Mouse (Mus musculus): Measurements from ENCODE around the gene Zzef1. TPM values are rescaled to one million over a fixed set of nuclear protein-coding genes. Genes with fewer than 3 reads are reported as not detected.
A peak's percentile ranks its signal among the peaks of the same experiment; 100 is the strongest.
"Not testable (repeated sequence)": the region's sequence is repeated elsewhere in the genome, so short reads cannot be mapped to it uniquely, and the experiment has no call there.

Zzef1 gene
- polyA plus RNA-seq, 1 experiment from 2014 or later: 18.0 TPM

GRCm38 (mm10) chr11:72770816-72771215 is 25.2 kb upstream of the Zzef1 start:
- Histone ChIP-seq H3K4me2 (ENCODE audit: low read length) (no peak overlapping the region), H3K9me3 (ENCODE audit: control insufficient read depth, low read length) (no peaks in the 10 kb centered on the region), H3K27me3 (ENCODE audit: control insufficient read depth, insufficient read depth, low read length) (no peaks in the 10 kb centered on the region), H3K4me3 (replicated peaks; ENCODE audit: low read depth, low read length) (no peak overlapping the region), H3K4me1 (ENCODE audit: control insufficient read depth, insufficient read depth, low read length) (no peaks in the 10 kb centered on the region), H3K27ac (replicated peaks; ENCODE audit: low read depth, low read length) (no peak overlapping the region), H3K9ac (replicated peaks; ENCODE audit: low read length) (no peak overlapping the region), H3K36me3 (ENCODE audit: control insufficient read depth, insufficient read depth, low read length) (peaks cover 32% of the 10 kb centered on the region)
- ATAC-seq (ENCODE audit: low FRiP score, low TSS enrichment): no peak
- DNase-seq: no peak
- WGBS: 85% methylated on average over 5 of the region's 5 CpGs

DNA sequence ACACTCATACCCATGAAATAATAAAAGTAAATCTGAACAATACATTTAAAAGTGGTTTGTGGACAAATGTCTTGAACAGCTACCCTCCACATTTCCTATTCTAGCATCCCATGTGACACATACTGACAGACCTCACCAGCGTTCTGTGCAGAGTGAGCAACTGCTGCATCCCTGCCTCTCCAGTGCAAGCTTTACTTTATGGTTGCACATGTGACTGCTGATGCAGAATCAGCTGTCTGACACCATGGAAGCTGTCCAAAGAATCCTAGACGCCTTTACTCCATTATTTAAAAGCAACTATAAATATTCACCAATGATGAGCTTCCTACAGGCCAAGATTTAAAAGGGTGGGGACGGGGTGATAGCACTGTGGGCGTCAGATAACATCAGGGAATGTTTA is 24.6 kb upstream of the Zzef1 start:
- no peak overlapping the region for H3K4me3 ChIP-seq (replicated peaks; ENCODE audit: low read depth, low read length)
- no peak overlapping the region for H3K4me2 ChIP-seq (ENCODE audit: low read length)
- 84% methylated on average over 4 of the region's 4 CpGs for WGBS
- no peak overlapping the region for H3K9ac ChIP-seq (replicated peaks; ENCODE audit: low read length)
- H3K36me3 ChIP-seq (ENCODE audit: control insufficient read depth, insufficient read depth, low read length): peaks cover 32% of the 10 kb centered on the region
- ATAC-seq (ENCODE audit: low FRiP score, low TSS enrichment): no peak
- no peak for DNase-seq
- H3K27ac ChIP-seq (replicated peaks; ENCODE audit: low read depth, low read length): no peak overlapping the region
- H3K4me1 ChIP-seq (ENCODE audit: control insufficient read depth, insufficient read depth, low read length): no peaks in the 10 kb centered on the region
- no peaks in the 10 kb centered on the region for H3K27me3 ChIP-seq (ENCODE audit: control insufficient read depth, insufficient read depth, low read length)
- no peaks in the 10 kb centered on the region for H3K9me3 ChIP-seq (ENCODE audit: control insufficient read depth, low read length)

DNA sequence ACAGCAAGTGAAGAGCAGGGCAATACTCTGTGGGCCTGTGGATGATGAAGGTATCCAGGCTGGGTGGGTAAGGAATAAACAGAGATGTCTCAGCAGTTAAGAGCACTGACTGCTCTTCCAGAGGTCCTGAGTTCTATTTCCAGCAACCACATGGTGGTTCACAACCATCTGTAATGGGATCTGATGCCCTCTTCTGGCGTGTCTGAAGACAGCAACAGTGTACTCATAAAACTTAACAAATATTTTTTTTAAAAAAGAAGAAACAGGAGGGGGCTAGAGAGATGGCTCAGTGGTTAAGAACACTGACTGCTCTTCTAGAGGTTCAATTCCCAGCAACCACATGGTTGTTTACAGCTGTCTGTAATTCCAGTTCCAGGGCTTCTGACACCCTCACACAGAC is 23.4 kb upstream of the Zzef1 start:
- not testable (repeated sequence) for H3K9ac ChIP-seq (replicated peaks; ENCODE audit: low read length); H3K27ac ChIP-seq (replicated peaks; ENCODE audit: low read depth, low read length); H3K27me3 ChIP-seq (ENCODE audit: control insufficient read depth, insufficient read depth, low read length); H3K9me3 ChIP-seq (ENCODE audit: control insufficient read depth, low read length); DNase-seq; H3K4me3 ChIP-seq (replicated peaks; ENCODE audit: low read depth, low read length); H3K4me1 ChIP-seq (ENCODE audit: control insufficient read depth, insufficient read depth, low read length); H3K4me2 ChIP-seq (ENCODE audit: low read length); ATAC-seq (ENCODE audit: low FRiP score, low TSS enrichment)
- WGBS: 32% methylated on average over 1 of the region's 1 CpGs
- peaks cover 25% of the 10 kb centered on the region for H3K36me3 ChIP-seq (ENCODE audit: control insufficient read depth, insufficient read depth, low read length)

GRCm38 (mm10) chr11:72778957-72779356 is 17.1 kb upstream of the Zzef1 start:
- no peak for DNase-seq
- Histone ChIP-seq H3K4me2 (ENCODE audit: low read length) (no peak overlapping the region), H3K4me1 (ENCODE audit: control insufficient read depth, insufficient read depth, low read length) (no peaks in the 10 kb centered on the region), H3K27me3 (ENCODE audit: control insufficient read depth, insufficient read depth, low read length) (no peaks in the 10 kb centered on the region), H3K9ac (replicated peaks; ENCODE audit: low read length) (no peak overlapping the region), H3K36me3 (ENCODE audit: control insufficient read depth, insufficient read depth, low read length) (no peaks in the 10 kb centered on the region), H3K9me3 (ENCODE audit: control insufficient read depth, low read length) (no peaks in the 10 kb centered on the region), H3K27ac (replicated peaks; ENCODE audit: low read depth, low read length) (no peak overlapping the region), H3K4me3 (replicated peaks; ENCODE audit: low read depth, low read length) (no peak overlapping the region)
- no peak for ATAC-seq (ENCODE audit: low FRiP score, low TSS enrichment)

GRCm38 (mm10) chr11:72782103-72782502 is 13.9 kb upstream of the Zzef1 start:
- ATAC-seq (ENCODE audit: low FRiP score, low TSS enrichment) (no peak), DNase-seq (no peak)
- no peak overlapping the region for H3K27ac ChIP-seq (replicated peaks; ENCODE audit: low read depth, low read length)
- H3K4me3 ChIP-seq (replicated peaks; ENCODE audit: low read depth, low read length): no peak overlapping the region
- H3K36me3 ChIP-seq (ENCODE audit: control insufficient read depth, insufficient read depth, low read length): no peaks in the 10 kb centered on the region
- no peak overlapping the region for H3K9ac ChIP-seq (replicated peaks; ENCODE audit: low read length)
- no peaks in the 10 kb centered on the region for H3K9me3 ChIP-seq (ENCODE audit: control insufficient read depth, low read length)
- 78% methylated on average over 2 of the region's 2 CpGs for WGBS
- no peaks in the 10 kb centered on the region for H3K4me1 ChIP-seq (ENCODE audit: control insufficient read depth, insufficient read depth, low read length)
- no peak overlapping the region for H3K4me2 ChIP-seq (ENCODE audit: low read length)
- no peaks in the 10 kb centered on the region for H3K27me3 ChIP-seq (ENCODE audit: control insufficient read depth, insufficient read depth, low read length)

GRCm38 (mm10) chr11:72782503-72782902 is 13.5 kb upstream of the Zzef1 start:
- H3K27ac ChIP-seq (replicated peaks; ENCODE audit: low read depth, low read length): no peak overlapping the region
- H3K36me3 ChIP-seq (ENCODE audit: control insufficient read depth, insufficient read depth, low read length): no peaks in the 10 kb centered on the region
- no peak overlapping the region for H3K4me2 ChIP-seq (ENCODE audit: low read length)
- DNase-seq: no peak
- H3K27me3 ChIP-seq (ENCODE audit: control insufficient read depth, insufficient read depth, low read length): no peaks in the 10 kb centered on the region
- no peak overlapping the region for H3K9ac ChIP-seq (replicated peaks; ENCODE audit: low read length)
- 88% methylated on average over 3 of the region's 3 CpGs for WGBS
- H3K9me3 ChIP-seq (ENCODE audit: control insufficient read depth, low read length): no peaks in the 10 kb centered on the region
- H3K4me1 ChIP-seq (ENCODE audit: control insufficient read depth, insufficient read depth, low read length): no peaks in the 10 kb centered on the region
- H3K4me3 ChIP-seq (replicated peaks; ENCODE audit: low read depth, low read length): no peak overlapping the region
- ATAC-seq (ENCODE audit: low FRiP score, low TSS enrichment): no peak

DNA sequence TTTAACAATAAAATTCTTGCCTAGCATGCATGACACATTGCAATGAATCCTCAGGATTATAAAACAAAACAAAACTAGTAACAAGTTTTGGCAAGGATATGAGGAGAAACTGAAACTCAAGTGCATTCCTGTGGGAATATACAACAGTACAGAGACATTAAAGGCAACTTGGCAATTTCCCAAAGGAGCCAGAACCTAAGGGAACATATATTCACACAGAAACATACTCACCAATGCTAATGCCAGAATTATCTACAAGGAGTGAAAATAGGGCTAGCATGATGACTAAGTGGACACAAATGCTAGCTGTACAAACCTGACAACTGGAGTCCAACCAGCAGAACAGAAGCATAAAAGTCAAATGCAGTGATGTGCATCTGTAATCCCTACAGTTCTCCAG is 4.0 kb upstream of the Zzef1 start:
- no peak for DNase-seq
- no peak overlapping the region for H3K4me3 ChIP-seq (replicated peaks; ENCODE audit: low read depth, low read length)
- no peaks in the 10 kb centered on the region for H3K9me3 ChIP-seq (ENCODE audit: control insufficient read depth, low read length)
- no peak overlapping the region for H3K27ac ChIP-seq (replicated peaks; ENCODE audit: low read depth, low read length)
- no peak overlapping the region for H3K4me2 ChIP-seq (ENCODE audit: low read length)
- no peaks in the 10 kb centered on the region for H3K27me3 ChIP-seq (ENCODE audit: control insufficient read depth, insufficient read depth, low read length)
- H3K36me3 ChIP-seq (ENCODE audit: control insufficient read depth, insufficient read depth, low read length): no peaks in the 10 kb centered on the region
- H3K9ac ChIP-seq (replicated peaks; ENCODE audit: low read length): no peak overlapping the region
- no peak for ATAC-seq (ENCODE audit: low FRiP score, low TSS enrichment)
- H3K4me1 ChIP-seq (ENCODE audit: control insufficient read depth, insufficient read depth, low read length): peaks cover 3% of the 10 kb centered on the region

- Histone ChIP-seq H3K9ac (replicated peaks; ENCODE audit: low read length) (peak overlapping the region; percentile 88), H3K4me3 (replicated peaks; ENCODE audit: low read depth, low read length) (peak overlapping the region; percentile 90), H3K9me3 (ENCODE audit: control insufficient read depth, low read length) (no peaks in the 10 kb centered on the region), H3K27me3 (ENCODE audit: control insufficient read depth, insufficient read depth, low read length) (no peaks in the 10 kb centered on the region), H3K36me3 (ENCODE audit: control insufficient read depth, insufficient read depth, low read length) (no peaks in the 10 kb centered on the region), H3K27ac (replicated peaks; ENCODE audit: low read depth, low read length) (peak overlapping the region; percentile 93), H3K4me1 (ENCODE audit: control insufficient read depth, insufficient read depth, low read length) (peaks cover 10% of the 10 kb centered on the region), H3K4me2 (ENCODE audit: low read length) (peak overlapping the region; percentile 95)
- ATAC-seq (ENCODE audit: low FRiP score, low TSS enrichment) (0 out of 2 replicates have a peak, but pooled peaks have one; percentile 15), DNase-seq (no peak)
- 21% methylated on average over 14 of the region's 14 CpGs for WGBS
These were observed 924 bp upstream of the Zzef1 start for GRCm38 (mm10) chr11:72795149-72795454.

DNA sequence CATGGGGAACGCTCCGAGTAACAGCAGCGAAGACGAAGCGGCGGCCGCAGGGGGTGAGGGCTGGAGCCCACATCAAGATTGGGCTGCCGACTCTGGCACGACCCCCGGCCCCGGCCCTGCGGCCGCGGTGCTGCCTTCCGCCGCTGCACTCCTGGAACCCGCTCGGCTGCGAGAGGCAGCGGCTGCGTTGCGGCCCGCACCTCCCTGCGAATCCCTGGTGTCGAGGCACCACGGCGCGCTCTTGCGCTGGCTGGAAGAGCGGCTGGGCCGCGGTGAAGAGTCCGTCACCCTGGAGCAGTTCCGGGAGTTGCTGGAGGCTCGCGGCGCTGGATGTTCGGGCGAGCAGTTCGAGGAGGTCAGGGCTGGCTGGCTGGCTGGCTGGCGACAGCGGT is 266 bp downstream of the Zzef1 start:
- H3K36me3 ChIP-seq (ENCODE audit: control insufficient read depth, insufficient read depth, low read length): no peaks in the 10 kb centered on the region
- whole genome bisulfite sequencing: under 1% methylated on average over 42 of the region's 42 CpGs
- H3K9ac ChIP-seq (replicated peaks; ENCODE audit: low read length): peak overlapping the region; percentile 88
- no peaks in the 10 kb centered on the region for H3K27me3 ChIP-seq (ENCODE audit: control insufficient read depth, insufficient read depth, low read length)
- H3K27ac ChIP-seq (replicated peaks; ENCODE audit: low read depth, low read length): peak overlapping the region; percentile 93
- no peaks in the 10 kb centered on the region for H3K9me3 ChIP-seq (ENCODE audit: control insufficient read depth, low read length)
- H3K4me3 ChIP-seq (replicated peaks; ENCODE audit: low read depth, low read length): peak overlapping the region; percentile 90
- DNase-seq (no peak), ATAC-seq (ENCODE audit: low FRiP score, low TSS enrichment) (no peak)
- peak overlapping the region; percentile 95 for H3K4me2 ChIP-seq (ENCODE audit: low read length)
- peaks cover 10% of the 10 kb centered on the region for H3K4me1 ChIP-seq (ENCODE audit: control insufficient read depth, insufficient read depth, low read length)

Measured in midbrain, embryonic 14.5 days (tissue).